Mouse (Mus musculus) CD4-positive helper T cell, adult 2 months (primary cell): ENCODE results near the gene Ctdsp2.
A peak's percentile ranks its signal among the peaks of the same experiment; 100 is the strongest.

Source experiments
- DNase-seq: peaks from one replicate; pipeline ENCODE4 v3.0.0-alpha.2; 2012; ENCODE audit warnings: low read depth, missing footprints, low spot score

Gene Ctdsp2

DNA sequence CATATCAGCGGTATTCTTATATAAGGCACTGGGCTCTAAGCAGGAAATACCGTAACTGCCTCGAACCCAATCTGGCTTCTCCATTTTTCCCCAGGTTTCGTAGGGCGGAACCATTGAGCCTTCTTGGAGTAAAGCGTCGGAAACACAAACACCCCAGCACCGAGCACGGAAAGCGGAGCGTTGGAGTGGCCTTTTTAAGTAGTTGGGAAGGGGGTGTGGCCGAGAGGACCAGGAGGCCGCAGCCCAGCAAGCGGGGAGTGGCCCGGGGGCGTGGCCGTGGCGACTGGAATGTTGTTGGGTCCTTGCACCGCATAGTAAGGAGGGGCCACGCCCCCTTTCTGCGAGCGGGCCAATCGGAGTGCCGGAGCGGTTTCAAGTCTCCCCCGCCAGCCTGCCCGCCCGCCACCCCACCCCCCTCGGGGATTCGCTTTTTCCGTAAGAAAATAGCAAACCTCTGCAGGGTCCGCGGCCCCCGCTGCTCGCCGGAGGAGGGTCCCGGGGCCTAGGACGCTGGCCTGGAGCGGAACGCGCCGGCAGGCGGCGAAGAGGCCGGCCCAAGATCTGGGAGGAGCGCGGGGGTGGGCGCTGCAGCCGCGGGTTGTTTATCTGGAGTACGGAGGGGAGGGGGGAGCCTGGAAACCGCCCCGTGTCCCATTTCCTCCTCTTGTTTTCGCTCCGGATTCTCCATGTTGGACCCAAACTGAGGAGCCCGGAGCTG is at the start of gene Ctdsp2:
Ctdsp2 (plus strand) TSS at position 441 of the 718 bp plus-strand sequence.
- peak; percentile 94 for DNase-seq

- DNase-seq, result no peak
These were observed 49.7 kb upstream of the Ctdsp2 start for GRCm38 (mm10) chr10:126928819-126929206.

DNA sequence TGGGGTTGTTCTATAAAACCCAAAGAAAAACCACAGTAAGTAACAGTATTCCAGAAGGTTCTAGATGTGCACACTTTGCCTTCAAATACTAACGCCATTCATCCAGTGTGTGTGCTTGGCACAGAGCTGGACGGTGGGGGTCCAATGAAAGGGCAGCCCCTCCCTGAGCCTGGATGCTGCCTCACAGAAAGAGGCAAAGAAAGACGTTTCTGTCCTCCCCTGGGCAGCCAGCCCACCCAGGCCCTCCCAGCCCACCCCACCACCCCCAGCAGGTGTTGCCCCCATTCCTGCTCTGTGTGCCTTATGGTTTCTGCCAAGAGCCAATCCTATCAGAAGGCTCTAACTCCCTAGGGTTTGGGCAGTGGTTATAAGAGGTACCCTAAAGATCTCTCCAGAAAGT is 49.0 kb upstream of the Ctdsp2 start:
- DNase-seq, result no peak

GRCm38 (mm10) chr10:126930270-126931121 is 48.0 kb upstream of the Ctdsp2 start:
- no peak for DNase-seq

DNA sequence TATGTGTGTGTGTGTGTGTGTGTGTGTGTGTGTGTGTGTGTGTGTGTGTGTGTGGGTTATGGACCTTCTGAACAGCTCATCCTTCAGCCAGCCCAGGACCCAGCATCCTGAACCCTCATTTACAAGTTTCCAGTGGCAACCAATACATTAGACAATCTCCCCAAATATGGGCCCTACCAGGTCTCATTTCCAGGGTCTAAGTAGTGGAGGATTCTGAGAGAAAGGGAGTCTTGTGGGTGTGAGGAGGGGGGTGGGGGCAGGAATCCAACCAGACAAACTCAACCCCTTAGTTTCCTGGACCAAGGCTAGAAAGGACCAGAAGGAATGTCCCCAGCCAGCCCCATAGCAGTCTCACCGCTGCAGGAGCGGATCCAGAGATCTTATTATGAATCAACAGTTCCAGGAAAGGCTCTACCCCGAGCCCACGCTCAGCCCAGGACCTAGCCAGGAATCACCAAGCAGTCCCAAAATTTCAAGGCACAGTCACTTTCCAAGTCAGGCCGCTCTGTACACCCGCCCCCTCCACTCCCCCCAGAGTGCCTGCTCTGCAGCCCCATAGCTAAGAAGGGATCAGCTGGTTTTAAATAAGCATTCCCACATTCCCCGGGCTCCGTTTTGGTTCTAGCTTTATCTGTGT is 47.3 kb upstream of the Ctdsp2 start:
- DNase-seq, result no peak

DNA sequence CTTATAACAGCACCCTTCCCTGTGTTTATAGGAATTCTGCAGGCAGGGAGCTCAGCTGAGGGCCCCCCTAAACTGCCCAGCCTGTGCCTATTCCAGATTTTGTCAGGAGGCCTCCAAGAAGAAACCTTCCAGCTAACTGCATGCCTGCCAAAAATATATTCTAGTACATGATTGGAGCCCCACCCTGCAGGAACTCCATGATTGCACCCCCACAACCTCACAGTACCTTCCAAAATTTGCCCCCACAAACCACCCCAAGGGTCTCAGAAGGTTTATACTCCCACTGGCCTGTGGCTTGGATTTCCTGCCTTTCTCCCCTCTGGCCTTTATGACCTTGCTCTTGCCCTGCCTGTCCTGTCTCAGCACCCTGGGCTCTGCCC is 46.8 kb upstream of the Ctdsp2 start:
- DNase-seq, result no peak

DNA sequence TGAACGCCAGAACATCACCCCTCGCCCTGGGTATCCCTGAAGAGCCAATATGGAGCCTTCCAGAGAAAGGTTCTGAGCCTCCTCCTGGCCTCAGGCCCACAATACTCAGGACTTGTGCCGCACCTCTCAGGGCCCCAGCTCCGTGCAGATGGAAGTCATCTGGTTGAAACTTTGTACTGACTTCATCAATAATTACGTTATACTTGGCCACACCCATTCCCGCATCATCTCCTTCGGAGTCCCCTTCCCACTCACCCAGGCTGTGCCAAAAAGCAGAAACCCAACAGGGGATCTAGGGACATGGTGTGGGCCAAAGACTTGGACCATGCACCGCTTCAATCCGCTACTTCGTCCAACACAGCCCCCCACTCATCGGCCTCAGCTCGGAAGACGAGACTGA is 44.0 kb upstream of the Ctdsp2 start:
- DNase-seq, result no peak

GRCm38 (mm10) chr10:126935121-126935520 is 43.4 kb upstream of the Ctdsp2 start:
- DNase-seq, result no peak

DNA sequence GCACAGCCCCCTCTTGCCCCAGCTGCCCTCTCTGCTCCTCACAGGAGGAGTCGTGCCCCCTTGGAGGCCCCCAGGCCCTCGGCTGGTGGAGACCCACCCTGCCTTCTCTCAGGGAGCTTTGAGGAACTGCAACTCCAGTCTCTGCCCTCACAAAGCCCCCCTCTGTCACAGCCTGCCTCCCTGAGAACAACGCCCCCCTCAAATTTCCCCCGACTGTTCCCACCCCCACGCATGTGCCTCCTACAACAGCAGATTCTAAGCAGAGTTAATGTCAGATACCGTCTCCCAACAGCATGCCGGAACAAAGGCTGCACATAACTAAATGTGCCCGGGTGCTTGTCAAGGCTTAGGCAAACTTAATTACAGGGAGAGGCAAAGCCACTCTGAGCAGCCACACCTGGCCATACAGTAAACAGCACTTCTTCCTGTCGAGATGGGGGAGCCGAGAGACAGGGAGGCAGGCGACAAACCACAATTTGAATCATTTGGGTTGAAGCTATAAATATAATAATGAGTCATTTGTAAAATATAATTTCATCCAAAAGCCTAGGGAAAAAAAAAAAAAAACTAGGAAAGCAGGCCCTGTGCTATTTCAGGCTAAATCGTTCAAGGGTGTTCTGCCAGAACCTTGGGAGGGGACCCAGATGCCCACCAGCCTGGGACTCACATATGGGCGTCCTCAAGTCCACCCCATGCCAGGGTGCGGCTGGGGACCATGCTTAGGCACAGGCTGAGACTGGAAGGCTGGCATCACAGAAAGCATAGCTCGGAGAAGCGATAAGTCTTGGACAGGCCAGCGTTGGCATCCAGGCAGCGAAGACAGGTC is 42.7 kb upstream of the Ctdsp2 start:
- no peak for DNase-seq

- no peak for DNase-seq
These were observed 37.6 kb upstream of the Ctdsp2 start for GRCm38 (mm10) chr10:126940949-126941348.

- no peak for DNase-seq
These were observed 33.0 kb upstream of the Ctdsp2 start for GRCm38 (mm10) chr10:126945531-126945930.

GRCm38 (mm10) chr10:126949824-126950223 is 28.7 kb upstream of the Ctdsp2 start:
- no peak for DNase-seq

DNA sequence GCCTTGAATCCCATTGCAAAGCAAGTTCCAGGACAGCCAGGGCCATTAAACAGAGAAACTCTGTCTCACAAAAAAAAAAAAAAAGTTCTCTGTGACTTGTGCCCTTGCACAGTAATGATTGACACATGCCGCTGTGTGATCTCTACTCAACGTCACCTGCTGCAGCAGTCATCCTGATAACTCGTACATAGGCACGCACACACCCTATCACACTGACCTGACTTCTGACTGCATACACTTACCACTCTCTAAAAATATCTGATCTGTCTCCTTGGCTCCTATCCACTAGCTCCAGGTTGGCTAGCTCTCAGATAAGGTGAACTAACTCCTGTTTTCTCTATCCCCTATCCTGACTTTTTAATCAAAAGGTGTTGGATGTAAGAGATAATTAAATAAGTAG is 27.9 kb upstream of the Ctdsp2 start:
- no peak for DNase-seq

- DNase-seq, result no peak
These were observed 26.1 kb upstream of the Ctdsp2 start for GRCm38 (mm10) chr10:126952375-126952774.

- DNase-seq, result no peak
These were observed 25.5 kb upstream of the Ctdsp2 start for GRCm38 (mm10) chr10:126953029-126953471.

GRCm38 (mm10) chr10:126956692-126957358 is 21.7 kb upstream of the Ctdsp2 start:
- no peak for DNase-seq

GRCm38 (mm10) chr10:126957359-126958107 is 21.0 kb upstream of the Ctdsp2 start:
- no peak for DNase-seq

DNA sequence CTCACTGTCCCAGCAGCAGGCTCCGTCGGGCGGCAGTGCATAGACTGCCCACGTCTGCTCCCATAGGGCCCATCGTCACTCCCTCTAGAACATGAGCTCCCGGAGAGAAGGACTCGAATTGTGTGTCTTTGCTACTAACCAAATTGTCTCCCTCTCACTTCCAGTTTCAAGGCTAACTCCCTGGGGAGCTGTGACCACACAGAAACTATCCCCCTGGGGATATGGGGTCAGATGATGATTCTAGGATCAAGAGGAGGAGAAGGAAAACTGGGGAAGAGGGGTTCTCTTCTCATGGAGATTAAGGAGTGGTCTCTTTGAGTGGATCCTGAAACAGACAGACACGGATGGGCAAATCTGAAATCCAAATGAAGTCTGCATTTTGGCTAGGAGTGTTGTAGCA is 18.0 kb upstream of the Ctdsp2 start:
- DNase-seq, result no peak

DNA sequence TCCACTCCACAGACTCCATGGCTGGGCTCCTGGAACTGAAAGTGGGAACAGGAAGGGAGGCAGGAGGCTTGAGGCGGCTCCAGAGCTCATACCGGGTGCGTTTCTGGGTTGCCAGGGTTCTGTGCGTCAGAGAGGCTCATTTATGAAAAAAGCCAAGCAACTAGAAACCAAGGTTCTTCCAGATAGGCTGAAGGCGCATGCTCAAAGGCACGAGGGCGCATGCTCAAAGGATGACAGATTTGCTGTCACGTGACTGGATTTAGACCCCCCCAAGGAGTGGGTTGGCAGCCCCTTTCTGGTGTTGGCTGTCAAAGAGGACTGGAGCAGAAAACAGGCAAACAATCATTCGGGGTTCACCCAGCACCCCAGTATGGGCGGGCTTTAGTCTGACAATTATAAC is 16.8 kb upstream of the Ctdsp2 start:
- no peak for DNase-seq

GRCm38 (mm10) chr10:126962271-126962965 is 16.1 kb upstream of the Ctdsp2 start:
- DNase-seq, result no peak
